Mouse (Mus musculus): ENCODE measurements around the gene Ublcp1. TPM values are rescaled to one million over a fixed set of nuclear protein-coding genes. Genes with fewer than 3 reads are reported as not detected.
A peak's percentile ranks its signal among the peaks of the same experiment; 100 is the strongest.
"Not testable (repeated sequence)": the region's sequence is repeated elsewhere in the genome, so short reads cannot be mapped to it uniquely, and the experiment has no call there.

The Ublcp1 gene
- total RNA-seq, 1 experiment from 2014 or later, result 117 TPM

- peak; percentile 45; the same call in 1 of the 2 replicates for ATAC-seq (ENCODE audit: extremely low read depth, insufficient number of reproducible peaks, low FRiP score, poor library complexity, severe bottlenecking)
Measured at GRCm38 (mm10) chr11:44498412-44499272, 28.3 kb upstream of the Ublcp1 start.

GRCm38 (mm10) chr11:44496217-44496616 lies 25.9 kb upstream of the Ublcp1 start:
- ATAC-seq (ENCODE audit: extremely low read depth, insufficient number of reproducible peaks, low FRiP score, poor library complexity, severe bottlenecking), result peak; percentile 65

- no peak for ATAC-seq (ENCODE audit: extremely low read depth, insufficient number of reproducible peaks, low FRiP score, poor library complexity, severe bottlenecking)
Measured at GRCm38 (mm10) chr11:44494643-44495323, 24.5 kb upstream of the Ublcp1 start.

GRCm38 (mm10) chr11:44489117-44489516 lies 18.8 kb upstream of the Ublcp1 start:
- no peak for ATAC-seq (ENCODE audit: extremely low read depth, insufficient number of reproducible peaks, low FRiP score, poor library complexity, severe bottlenecking)

GRCm38 (mm10) chr11:44485089-44485736 lies 14.9 kb upstream of the Ublcp1 start:
- no peak for ATAC-seq (ENCODE audit: extremely low read depth, insufficient number of reproducible peaks, low FRiP score, poor library complexity, severe bottlenecking)

- peak; percentile 40; the same call in 1 of the 2 replicates for ATAC-seq (ENCODE audit: extremely low read depth, insufficient number of reproducible peaks, low FRiP score, poor library complexity, severe bottlenecking)
Measured at GRCm38 (mm10) chr11:44480246-44480645, 9.9 kb upstream of the Ublcp1 start.

GRCm38 (mm10) chr11:44478382-44478781 lies 8.1 kb upstream of the Ublcp1 start:
- peak; percentile 74 for ATAC-seq (ENCODE audit: extremely low read depth, insufficient number of reproducible peaks, low FRiP score, poor library complexity, severe bottlenecking)

- peak; percentile 52; the same call in 1 of the 2 replicates for ATAC-seq (ENCODE audit: extremely low read depth, insufficient number of reproducible peaks, low FRiP score, poor library complexity, severe bottlenecking)
Measured at GRCm38 (mm10) chr11:44476445-44476844, 6.1 kb upstream of the Ublcp1 start.

- peak; percentile 64 for ATAC-seq (ENCODE audit: extremely low read depth, insufficient number of reproducible peaks, low FRiP score, poor library complexity, severe bottlenecking)
Measured at GRCm38 (mm10) chr11:44475467-44475866, 5.2 kb upstream of the Ublcp1 start.

- no peak for ATAC-seq (ENCODE audit: extremely low read depth, insufficient number of reproducible peaks, low FRiP score, poor library complexity, severe bottlenecking)
Measured at GRCm38 (mm10) chr11:44471337-44471995, 1.2 kb upstream of the Ublcp1 start.

GRCm38 (mm10) chr11:44469646-44470431 lies 459 bp downstream of the Ublcp1 start:
- no peak; the same call in 1 of the 2 replicates for ATAC-seq (ENCODE audit: extremely low read depth, insufficient number of reproducible peaks, low FRiP score, poor library complexity, severe bottlenecking)

GRCm38 (mm10) chr11:44468306-44468790 lies 1.9 kb downstream of the Ublcp1 start:
- ATAC-seq (ENCODE audit: extremely low read depth, insufficient number of reproducible peaks, low FRiP score, poor library complexity, severe bottlenecking), result no peak

- ATAC-seq (ENCODE audit: extremely low read depth, insufficient number of reproducible peaks, low FRiP score, poor library complexity, severe bottlenecking), result no peak
Measured at GRCm38 (mm10) chr11:44466949-44467442, 3.3 kb downstream of the Ublcp1 start.

- ATAC-seq (ENCODE audit: extremely low read depth, insufficient number of reproducible peaks, low FRiP score, poor library complexity, severe bottlenecking), result no peak
Measured at GRCm38 (mm10) chr11:44461493-44461892, 8.8 kb downstream of the Ublcp1 start.

- peak; percentile 60; the same call in 1 of the 2 replicates for ATAC-seq (ENCODE audit: extremely low read depth, insufficient number of reproducible peaks, low FRiP score, poor library complexity, severe bottlenecking)
Measured at GRCm38 (mm10) chr11:44453423-44453822, 16.9 kb downstream of the Ublcp1 start.

- ATAC-seq (ENCODE audit: extremely low read depth, insufficient number of reproducible peaks, low FRiP score, poor library complexity, severe bottlenecking), result not testable (repeated sequence)
Measured at GRCm38 (mm10) chr11:44452016-44452415, 18.3 kb downstream of the Ublcp1 start.

GRCm38 (mm10) chr11:44451046-44451445 lies 19.3 kb downstream of the Ublcp1 start:
- no peak for ATAC-seq (ENCODE audit: extremely low read depth, insufficient number of reproducible peaks, low FRiP score, poor library complexity, severe bottlenecking)

- no peak for ATAC-seq (ENCODE audit: extremely low read depth, insufficient number of reproducible peaks, low FRiP score, poor library complexity, severe bottlenecking)
Measured at GRCm38 (mm10) chr11:44437786-44438185, 32.5 kb downstream of the Ublcp1 start.
